Mouse (Mus musculus) forebrain, embryonic 14.5 days (tissue): Measurements from ENCODE around the gene Mzt1. TPM values are rescaled to one million over a fixed set of nuclear protein-coding genes. Genes with fewer than 3 reads are reported as not detected.

Source experiments
- ATAC-seq: fragments of 200-750 bp; cut with Nextera tagmentation; 2 replicates; pipeline ENCODE4 v1.8.0; 2017; ENCODE audit warnings: mild to moderate bottlenecking, moderate library complexity
- DNase-seq: peaks from one replicate; pipeline ENCODE4 v3.0.0-alpha.2; 2015; ENCODE audit warnings: low spot score
- H3K27ac ChIP-seq: fragments of 300-500 bp; sonication (generic); 2 replicates; pipeline ENCODE4 v1.5.1; 2014; ENCODE audit warnings: low read depth, mild to moderate bottlenecking, control low read depth, low read length, moderate library complexity
- H3K27me3 ChIP-seq: fragments of 300-500 bp; sonication (generic); replicated peaks from 2 replicates; pipeline ENCODE4 v1.6.1; 2014; ENCODE audit warnings: low read length, control low read depth, mixed read lengths; ENCODE audit not compliant: control insufficient read depth, insufficient read depth
- H3K36me3 ChIP-seq: fragments of 300-500 bp; sonication (generic); 2 replicates; pipeline ENCODE4 v1.6.1; 2014; ENCODE audit warnings: low read length, control low read depth; ENCODE audit not compliant: control insufficient read depth, insufficient read depth
- H3K4me1 ChIP-seq: fragments of 300-500 bp; sonication (generic); 2 replicates; pipeline ENCODE4 v1.6.1; 2014; ENCODE audit warnings: antibody characterized with exemption, low read length, control low read depth; ENCODE audit not compliant: control insufficient read depth, insufficient read depth
- H3K4me2 ChIP-seq: fragments of 300-500 bp; sonication (generic); 2 replicates; pipeline ENCODE4 v1.6.1; 2014; ENCODE audit warnings: mild to moderate bottlenecking, control low read depth, low read length
- H3K4me3 ChIP-seq: fragments of 300-500 bp; sonication (generic); 2 replicates; pipeline ENCODE4 v1.5.1; 2014; ENCODE audit warnings: low read depth, low read length, control low read depth
- H3K9ac ChIP-seq: fragments of 300-500 bp; sonication (generic); 2 replicates; pipeline ENCODE4 v1.6.1; 2014; ENCODE audit warnings: mild to moderate bottlenecking, low read length, control low read depth, moderate library complexity
- H3K9me3 ChIP-seq: fragments of 300-500 bp; sonication (generic); replicated peaks from 2 replicates; pipeline ENCODE4 v1.6.1; 2016; ENCODE audit warnings: low read length, control low read depth, mixed read lengths; ENCODE audit not compliant: control insufficient read depth
- WGBS: fragments of 180-500 bp; shearing (Covaris S2); extraction: QIAGEN DNeasy Blood & Tissue Kit; methylation state at CpG from one replicate; pipeline ENCODE4 v1.1.7; 2014; 5-methylcytosine and 5-hydroxymethylcytosine counted together
- polyA plus RNA-seq: library from polyadenylated mRNA; unstranded; fragments of >200 nt; fragmentation: Nextera tagmentation; extraction: Ambion mirVana; gene quantifications from 2 replicates; pipeline ENCODE4 v1.2.1, GENCODE M21; 2014

The Mzt1 gene
- polyA plus RNA-seq, 1 experiment from 2014 or later: 68.4 TPM

DNA sequence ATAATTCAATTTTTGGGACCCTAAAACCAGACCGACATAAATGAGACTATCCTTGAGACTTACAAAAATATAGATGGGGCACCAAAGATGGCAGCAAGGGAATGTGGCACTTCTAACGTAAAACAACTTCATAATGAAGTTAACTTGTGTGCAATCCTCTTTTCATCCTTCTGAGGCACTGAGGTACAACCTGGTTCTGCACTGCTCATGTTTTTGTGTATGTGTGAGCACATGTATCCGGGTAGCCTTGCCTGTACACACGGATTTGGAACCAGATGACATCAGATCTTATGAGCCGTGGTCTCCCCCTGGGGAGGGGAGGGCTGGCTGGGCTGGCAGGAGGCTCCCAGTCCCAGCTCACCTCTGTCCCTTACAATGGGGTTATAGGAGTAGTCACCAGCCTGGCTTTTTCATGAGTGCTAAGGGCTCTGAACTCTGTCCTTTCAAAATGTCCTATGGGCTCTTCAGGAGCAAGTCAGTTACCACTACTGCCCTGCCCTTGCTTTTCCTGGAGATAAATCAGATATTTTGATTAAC is 14.5 kb downstream of the Mzt1 start:
- peaks cover 17% of the 10 kb centered on the region for H3K36me3 ChIP-seq
- H3K4me2 ChIP-seq: no peak overlapping the region
- no peak overlapping the region for H3K27ac ChIP-seq
- ATAC-seq (0 out of 2 replicates have a peak, but pooled peaks have one; percentile 26), DNase-seq (no peak)
- H3K27me3 ChIP-seq: no peaks in the 10 kb centered on the region
- 87% methylated on average over 5 of the region's 5 CpGs for WGBS
- no peak overlapping the region for H3K4me3 ChIP-seq
- H3K9me3 ChIP-seq: 0 out of 2 replicates have a peak, but pooled peaks cover 3% of the 10 kb centered on the region
- H3K9ac ChIP-seq: no peak overlapping the region
- H3K4me1 ChIP-seq: no peaks in the 10 kb centered on the region

DNA sequence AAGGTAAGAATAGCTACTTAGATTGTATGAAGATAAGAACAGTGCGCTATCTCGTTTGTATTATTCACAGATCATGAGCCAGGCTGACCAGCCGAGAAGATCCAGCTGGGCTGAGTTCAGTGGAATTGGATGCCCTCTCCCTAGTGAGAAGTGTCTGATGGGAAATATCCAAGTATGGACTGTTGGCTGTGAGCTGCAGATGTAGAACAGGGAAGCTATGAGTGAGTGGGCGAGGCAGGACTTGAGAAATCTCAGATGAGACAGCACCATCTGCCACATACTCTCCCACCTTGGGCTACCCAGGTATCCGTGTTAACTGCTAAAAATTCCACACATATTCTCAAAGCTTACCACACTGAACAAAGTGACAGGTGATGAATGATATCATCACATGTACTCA is 15.9 kb downstream of the Mzt1 start:
- 0 out of 2 replicates have a peak, but pooled peaks cover 3% of the 10 kb centered on the region for H3K9me3 ChIP-seq
- H3K9ac ChIP-seq: no peak overlapping the region
- H3K27ac ChIP-seq: no peak overlapping the region
- H3K4me3 ChIP-seq: no peak overlapping the region
- H3K36me3 ChIP-seq: peaks cover 12% of the 10 kb centered on the region
- DNase-seq (no peak), ATAC-seq (no peak)
- H3K27me3 ChIP-seq: no peaks in the 10 kb centered on the region
- H3K4me2 ChIP-seq: no peak overlapping the region
- H3K4me1 ChIP-seq: no peaks in the 10 kb centered on the region
- 88% methylated on average over 5 of the region's 5 CpGs for WGBS

DNA sequence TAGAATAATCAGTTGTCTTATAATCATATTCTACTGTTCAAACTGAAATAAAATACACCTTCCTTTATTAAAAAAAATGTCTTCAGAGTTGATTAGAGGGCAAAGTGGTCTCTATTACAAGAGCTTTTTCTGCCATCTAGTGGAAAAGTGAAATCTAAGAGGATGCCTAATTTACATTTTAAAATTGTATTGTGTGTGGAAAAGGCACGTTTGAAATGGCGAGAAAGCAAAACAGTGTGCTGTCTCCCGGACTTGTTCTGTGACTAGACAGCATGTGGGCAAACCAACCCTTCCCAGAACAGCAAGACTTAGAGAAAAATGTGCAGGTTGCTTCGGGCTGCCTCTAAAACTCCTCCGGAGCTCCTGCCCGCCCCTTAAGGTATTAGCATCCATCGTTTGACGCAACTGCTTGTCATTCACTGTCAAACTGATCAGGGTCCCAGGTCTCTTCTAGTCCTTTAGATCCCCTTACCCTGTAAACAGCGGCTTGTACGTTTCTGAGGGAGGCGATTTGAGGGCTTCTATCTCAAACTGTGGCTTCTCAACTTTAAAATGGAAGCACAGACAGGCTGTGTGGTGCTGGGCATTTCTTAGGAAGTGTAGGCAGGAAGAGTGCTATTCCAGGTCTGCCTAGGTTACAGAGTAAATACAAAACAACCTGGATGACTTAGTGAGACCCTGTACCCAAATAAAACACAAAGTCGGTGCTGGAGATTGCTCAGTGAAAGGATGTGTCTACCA is 23.4 kb downstream of the Mzt1 start:
- DNase-seq (peak; percentile 83), ATAC-seq (peak; percentile 60)
- H3K27ac ChIP-seq: no peak overlapping the region

DNA sequence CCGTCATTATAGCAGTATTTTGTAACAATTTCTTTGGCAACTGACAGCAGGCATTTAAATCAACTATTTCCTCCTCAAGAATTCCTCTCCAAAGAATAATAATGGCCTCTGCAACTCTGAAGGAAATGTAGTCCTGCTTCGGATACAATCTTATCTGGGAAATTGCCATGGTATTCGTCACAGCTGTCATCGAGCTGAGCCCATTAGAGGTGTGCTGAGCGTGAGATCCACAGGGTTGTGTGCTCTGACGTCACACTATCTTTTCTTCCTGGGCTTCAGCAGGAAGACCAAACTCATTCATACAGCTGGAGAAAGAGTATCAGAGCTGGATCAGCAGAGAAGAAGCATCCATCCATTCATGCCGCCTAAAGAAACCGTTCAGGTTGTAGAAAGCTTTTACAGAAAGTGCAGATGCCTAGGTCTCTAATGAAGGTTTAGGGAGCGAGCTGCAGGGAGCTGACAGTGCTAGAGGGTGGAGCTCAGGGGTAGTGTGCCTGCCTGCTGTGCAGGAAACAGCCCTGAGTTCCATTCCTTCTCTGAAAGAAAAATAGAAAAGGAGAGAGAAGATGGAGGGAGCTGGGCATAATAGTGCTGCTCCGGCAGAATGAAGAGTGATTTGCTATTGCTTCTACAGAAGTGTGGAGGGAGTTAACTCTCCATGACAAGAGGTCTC is 26.7 kb downstream of the Mzt1 start:
- ATAC-seq (no peak), DNase-seq (no peak)
- no peaks in the 10 kb centered on the region for H3K27me3 ChIP-seq
- no peak overlapping the region for H3K4me2 ChIP-seq
- no peak overlapping the region for H3K9ac ChIP-seq
- H3K9me3 ChIP-seq: no peaks in the 10 kb centered on the region
- H3K4me1 ChIP-seq: no peaks in the 10 kb centered on the region
- H3K36me3 ChIP-seq: no peaks in the 10 kb centered on the region
- 57% methylated on average over 10 of the region's 10 CpGs for WGBS
- H3K4me3 ChIP-seq: no peak overlapping the region
- H3K27ac ChIP-seq: no peak overlapping the region

More for the DNA sequence above, 23.4 kb downstream of the Mzt1 start:
- H3K4me3 ChIP-seq: peak overlapping the region; percentile 19; the same call in 1 of the 2 replicates
- H3K36me3 ChIP-seq: no peaks in the 10 kb centered on the region
- no peaks in the 10 kb centered on the region for H3K4me1 ChIP-seq
- 0 out of 2 replicates have a peak, but pooled peaks cover 3% of the 10 kb centered on the region for H3K9me3 ChIP-seq
- peak overlapping the region; percentile 42 for H3K4me2 ChIP-seq
- H3K9ac ChIP-seq: 0 out of 2 replicates have a peak overlapping the region, but pooled peaks have one; percentile 32
- no peaks in the 10 kb centered on the region for H3K27me3 ChIP-seq
- WGBS: 50% methylated on average over 12 of the region's 12 CpGs

DNA sequence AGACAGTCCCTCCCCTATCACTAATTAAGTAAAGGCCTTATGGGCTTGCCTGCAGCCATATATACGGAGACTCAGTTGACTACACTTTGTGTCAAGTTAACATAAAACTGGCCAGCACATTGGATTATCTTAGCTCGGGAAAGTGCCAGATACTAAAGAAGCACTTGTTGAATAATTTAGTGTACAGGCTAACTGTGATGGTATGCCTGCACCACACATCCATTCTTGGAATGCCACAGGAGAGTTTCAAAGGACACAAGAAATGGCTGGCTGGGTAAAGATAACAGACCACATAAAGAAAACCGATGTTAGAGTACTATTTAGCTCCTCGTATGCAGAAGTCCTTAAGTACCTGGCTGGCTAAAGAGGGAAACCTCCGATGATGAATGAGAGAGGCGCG is 27.2 kb downstream of the Mzt1 start:
- no peaks in the 10 kb centered on the region for H3K27me3 ChIP-seq
- no peak overlapping the region for H3K27ac ChIP-seq
- H3K4me3 ChIP-seq: no peak overlapping the region
- H3K9me3 ChIP-seq: no peaks in the 10 kb centered on the region
- H3K4me1 ChIP-seq: no peaks in the 10 kb centered on the region
- no peak overlapping the region for H3K4me2 ChIP-seq
- no peaks in the 10 kb centered on the region for H3K36me3 ChIP-seq
- no peak for DNase-seq
- H3K9ac ChIP-seq: no peak overlapping the region
- WGBS: 77% methylated on average over 7 of the region's 7 CpGs
- no peak for ATAC-seq

DNA sequence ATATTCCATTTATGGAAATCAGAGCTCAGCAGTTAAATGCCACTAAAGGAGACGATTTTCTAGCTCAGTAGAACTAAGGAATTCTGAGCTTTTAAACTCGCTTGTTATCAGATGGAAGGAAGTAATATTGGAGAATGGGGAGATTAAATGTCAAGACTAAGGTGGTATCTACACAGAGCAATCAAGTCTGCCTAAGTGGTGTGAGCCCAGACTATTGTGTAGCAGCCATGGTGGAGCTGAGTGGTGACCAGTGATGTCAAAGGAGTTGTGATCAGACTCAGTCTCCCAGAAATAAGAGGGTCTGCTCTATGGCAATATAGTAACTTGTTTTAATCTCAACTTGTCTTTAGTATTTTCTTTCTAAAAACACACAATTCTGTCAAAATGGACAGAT is 35.0 kb downstream of the Mzt1 start:
- DNase-seq: no peak
- no peaks in the 10 kb centered on the region for H3K9me3 ChIP-seq
- no peak overlapping the region for H3K4me3 ChIP-seq
- no peak overlapping the region for H3K27ac ChIP-seq
- no peak overlapping the region for H3K9ac ChIP-seq
- H3K27me3 ChIP-seq: no peaks in the 10 kb centered on the region
- 66% methylated on average over 2 of the region's 2 CpGs for WGBS
- H3K4me2 ChIP-seq: no peak overlapping the region
- ATAC-seq: no peak
- no peaks in the 10 kb centered on the region for H3K36me3 ChIP-seq
- H3K4me1 ChIP-seq: no peaks in the 10 kb centered on the region

DNA sequence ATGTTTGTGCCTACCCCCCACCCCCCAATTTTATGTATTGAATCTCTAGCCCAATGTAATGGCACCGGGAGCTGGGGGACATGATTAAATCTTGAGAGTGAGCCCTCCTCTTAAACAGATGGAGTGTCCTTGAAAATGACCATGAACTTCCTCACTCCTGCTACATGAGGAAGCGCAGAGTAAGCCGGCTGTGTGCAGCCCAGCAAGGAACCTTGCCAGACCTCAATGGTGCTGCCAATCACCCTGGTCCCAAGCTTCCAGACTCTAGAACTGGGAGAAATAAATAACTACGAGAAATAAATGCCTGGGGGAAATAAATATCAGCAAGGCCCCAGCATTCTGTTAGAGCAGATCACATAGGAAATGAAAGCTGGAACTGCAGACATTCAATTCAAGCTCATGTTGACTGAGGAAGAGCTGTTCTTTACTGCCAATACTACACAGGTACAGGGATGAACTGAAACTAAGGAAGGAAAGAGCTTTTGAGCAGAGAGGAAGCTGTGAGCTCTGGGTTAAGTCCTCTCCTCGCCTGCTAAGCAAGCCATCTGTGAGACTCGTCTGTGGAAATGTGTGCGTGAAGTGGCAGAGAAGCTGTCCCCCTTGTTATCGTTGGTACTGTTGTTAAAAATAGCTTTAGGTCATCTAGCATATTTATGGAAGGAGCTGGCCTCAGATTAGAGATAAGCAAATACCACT is 35.6 kb downstream of the Mzt1 start:
- H3K9me3 ChIP-seq: no peaks in the 10 kb centered on the region
- no peaks in the 10 kb centered on the region for H3K36me3 ChIP-seq
- H3K9ac ChIP-seq: no peak overlapping the region
- no peak overlapping the region for H3K4me3 ChIP-seq
- no peak for DNase-seq
- H3K4me1 ChIP-seq: no peaks in the 10 kb centered on the region
- no peak overlapping the region for H3K4me2 ChIP-seq
- ATAC-seq: no peak
- H3K27ac ChIP-seq: no peak overlapping the region
- no peaks in the 10 kb centered on the region for H3K27me3 ChIP-seq
- 76% methylated on average over 8 of the region's 8 CpGs for WGBS

DNA sequence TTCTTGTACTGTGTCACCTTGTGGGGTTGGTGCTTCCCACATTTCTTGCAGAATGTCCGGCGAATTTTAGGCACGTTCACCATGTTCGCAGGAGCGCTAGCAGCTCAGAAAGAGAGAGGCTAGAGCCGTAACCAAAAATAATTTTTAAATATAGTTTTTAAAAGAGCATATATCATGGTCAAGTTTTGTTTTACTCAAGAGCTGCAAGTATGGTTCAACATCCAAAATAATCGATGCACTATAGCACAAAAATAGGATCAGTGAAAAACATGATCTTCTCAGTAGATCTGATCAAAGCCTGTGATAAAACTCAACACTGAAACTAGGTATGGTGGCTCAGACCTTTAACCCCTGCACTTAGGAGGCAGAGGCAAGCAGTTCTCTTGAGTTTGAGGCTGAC is 51.7 kb downstream of the Mzt1 start, which contains the start of gene Rpl36a-ps1:
Gene Rpl36a-ps1 (minus strand): TSS at position 101 of the 400 bp plus-strand sequence.
- Histone ChIP-seq H3K9ac (no peak within 1 kb of the TSS), H3K36me3 (no peaks in the 10 kb centered on the region), H3K9me3 (no peaks in the 10 kb centered on the region), H3K4me1 (no peaks in the 10 kb centered on the region), H3K4me3 (no peak within 1 kb of the TSS), H3K27ac (no peak within 1 kb of the TSS), H3K27me3 (no peaks in the 10 kb centered on the region), H3K4me2 (no peak within 1 kb of the TSS)
- DNase-seq (no peak), ATAC-seq (no peak)
- 94% methylated on average over 7 of the region's 7 CpGs for WGBS
